Mouse (Mus musculus) liver, embryonic 14.5 days (tissue): ENCODE measurements around the gene Sdhb. TPM values are rescaled to one million over a fixed set of nuclear protein-coding genes. Genes with fewer than 3 reads are reported as not detected.

Experiments used
- ATAC-seq: fragments of 200-750 bp; cut with Nextera tagmentation; 2 replicates; pipeline ENCODE4 v1.8.0; 2017; ENCODE audit warnings: moderate number of reproducible peaks, mild to moderate bottlenecking, moderate library complexity; ENCODE audit not compliant: insufficient read depth
- DNase-seq, 3 experiments: peaks; one replicate each; pipeline ENCODE4 v3.0.0-alpha.2; 2012 to 2013; ENCODE audit warnings: low read depth in 3 of 3, low spot score in 3 of 3
- H3K27ac ChIP-seq: fragments of 300-500 bp; sonication (generic); 2 replicates; pipeline ENCODE4 v1.5.1; 2014; ENCODE audit warnings: moderate library complexity, mild to moderate bottlenecking, control low read depth, inconsistent platforms
- H3K27me3 ChIP-seq: fragments of 300-500 bp; sonication (generic); 2 replicates; pipeline ENCODE4 v1.6.1; 2014; ENCODE audit warnings: mild to moderate bottlenecking, low read length, moderate library complexity; ENCODE audit not compliant: control insufficient read depth, insufficient read depth
- H3K36me3 ChIP-seq: fragments of 300-500 bp; sonication (generic); replicated peaks from 2 replicates; pipeline ENCODE4 v1.6.1; 2014; ENCODE audit warnings: low read depth; ENCODE audit not compliant: control insufficient read depth, insufficient read depth
- H3K4me1 ChIP-seq, 2 experiments: fragments of 200-500 bp in 1 of 2; fragments of 300-500 bp in 1 of 2; sonication (generic) in 1 of 2; replicated peaks; 2 replicates each; pipeline ENCODE4 v1.6.1; 2012 to 2014; ENCODE audit warnings: antibody characterized with exemption in 1 of 2, inconsistent platforms in 1 of 2, low read length in 1 of 2; ENCODE audit not compliant: control insufficient read depth in 2 of 2, insufficient read depth in 2 of 2
- H3K4me2 ChIP-seq: fragments of 300-500 bp; sonication (generic); 2 replicates; pipeline ENCODE4 v1.6.1; 2014; ENCODE audit warnings: low read depth, mild to moderate bottlenecking, control low read depth, moderate library complexity
- H3K4me3 ChIP-seq, 2 experiments: fragments of 200-500 bp in 1 of 2; fragments of 300-500 bp in 1 of 2; sonication (generic) in 1 of 2; 2 replicates each; pipeline ENCODE4 v1.5.1; 2012 to 2014; ENCODE audit warnings: low read depth in 2 of 2, low read length in 2 of 2, mild to moderate bottlenecking in 2 of 2, control low read depth in 1 of 2, inconsistent platforms in 1 of 2, moderate library complexity in 1 of 2; ENCODE audit not compliant: insufficient read depth in 1 of 2
- H3K9ac ChIP-seq: fragments of 300-500 bp; sonication (generic); replicated peaks from 2 replicates; pipeline ENCODE4 v1.6.1; 2014; ENCODE audit warnings: mild to moderate bottlenecking, control low read depth, moderate library complexity
- H3K9me3 ChIP-seq: fragments of 300-500 bp; sonication (generic); 2 replicates; pipeline ENCODE4 v1.6.1; 2016; ENCODE audit warnings: low read length, mixed read lengths; ENCODE audit not compliant: control insufficient read depth
- CTCF ChIP-seq: IDR thresholded peaks from 2 replicates; pipeline ENCODE4 v1.5.1; 2016; ENCODE audit warnings: antibody characterized with exemption, low read depth, control low read depth
- EP300 ChIP-seq: IDR thresholded peaks from 2 replicates; pipeline ENCODE4 v1.6.1; 2016; ENCODE audit warnings: antibody characterized with exemption, low read depth
- WGBS: fragments of 180-500 bp; shearing (Covaris S2); extraction: QIAGEN DNeasy Blood & Tissue Kit; methylation state at CpG from one replicate; pipeline ENCODE4 v1.1.7; 2014; ENCODE audit not compliant: insufficient replicate concordance; 5-methylcytosine and 5-hydroxymethylcytosine counted together
- polyA plus RNA-seq, 2 experiments: library from polyadenylated mRNA; depleted of rRNA in 1 of 2; stranded (reverse) in 1 of 2; unstranded in 1 of 2; fragments of >200 nt; fragmentation: Nextera tagmentation in 1 of 2; extraction: Ambion mirVana in 1 of 2; gene quantifications; 2 replicates each; pipeline versions ENCODE4 v1.2.1 to v1.2.3; 2012 to 2014

Sdhb gene
- polyA plus RNA-seq, 2 experiments = 86.1 to 201 TPM

GRCm38 (mm10) chr4:140925648-140926047 lies 35.4 kb upstream of the Sdhb start:
- TF ChIP-seq CTCF (no peak), EP300 (no peak)
- no peak for DNase-seq

GRCm38 (mm10) chr4:140928349-140928748 lies 32.7 kb upstream of the Sdhb start:
- 70% methylated on average over 9 of the region's 9 CpGs for WGBS
- no peak overlapping the region for H3K4me2 ChIP-seq
- H3K4me1 ChIP-seq = no peaks in the 10 kb centered on the region
- no peak overlapping the region for H3K9ac ChIP-seq
- ATAC-seq (no peak), DNase-seq (no peak)
- H3K4me3 ChIP-seq = no peak overlapping the region
- H3K36me3 ChIP-seq = no peaks in the 10 kb centered on the region
- no peaks in the 10 kb centered on the region for H3K27me3 ChIP-seq
- no peak overlapping the region for H3K27ac ChIP-seq
- H3K9me3 ChIP-seq = no peaks in the 10 kb centered on the region
- TF ChIP-seq CTCF = no peak
- TF ChIP-seq EP300 = no peak

More at GRCm38 (mm10) chr4:140925648-140926047, 35.4 kb upstream of the Sdhb start:
- no peaks in the 10 kb centered on the region for H3K27me3 ChIP-seq
- H3K4me2 ChIP-seq = no peak overlapping the region
- H3K36me3 ChIP-seq = no peaks in the 10 kb centered on the region
- H3K4me3 ChIP-seq = no peak overlapping the region
- no peaks in the 10 kb centered on the region for H3K9me3 ChIP-seq
- H3K4me1 ChIP-seq = no peaks in the 10 kb centered on the region
- no peak for ATAC-seq
- H3K27ac ChIP-seq = no peak overlapping the region
- WGBS = 34% methylated on average over 8 of the region's 8 CpGs
- no peak overlapping the region for H3K9ac ChIP-seq

- H3K36me3 ChIP-seq = no peaks in the 10 kb centered on the region
- H3K4me1 ChIP-seq = no peaks in the 10 kb centered on the region
- H3K4me2 ChIP-seq = no peak overlapping the region
- no peak overlapping the region for H3K9ac ChIP-seq
- DNase-seq (no peak), ATAC-seq (no peak)
- H3K9me3 ChIP-seq = no peaks in the 10 kb centered on the region
- H3K27me3 ChIP-seq = no peaks in the 10 kb centered on the region
- no peak overlapping the region for H3K27ac ChIP-seq
- TF ChIP-seq CTCF = no peak
- no peak for TF ChIP-seq EP300
- H3K4me3 ChIP-seq = no peak overlapping the region
- 67% methylated on average over 8 of the region's 8 CpGs for WGBS
Observed at GRCm38 (mm10) chr4:140929745-140930144, 31.3 kb upstream of the Sdhb start.

GRCm38 (mm10) chr4:140930900-140931470 lies 30.0 kb upstream of the Sdhb start:
- ATAC-seq (no peak), DNase-seq (no peak)
- no peak for TF ChIP-seq EP300
- no peak for TF ChIP-seq CTCF
- Histone ChIP-seq H3K27ac (no peak overlapping the region), H3K27me3 (no peaks in the 10 kb centered on the region), H3K9me3 (no peaks in the 10 kb centered on the region), H3K9ac (no peak overlapping the region), H3K4me1 (no peaks in the 10 kb centered on the region), H3K36me3 (no peaks in the 10 kb centered on the region), H3K4me2 (no peak overlapping the region), H3K4me3 (no peak overlapping the region)
- 27% methylated on average over 10 of the region's 10 CpGs for WGBS

GRCm38 (mm10) chr4:140935643-140936042 lies 25.4 kb upstream of the Sdhb start:
- 69% methylated on average over 9 of the region's 9 CpGs for WGBS
- no peak overlapping the region for H3K4me2 ChIP-seq

More at GRCm38 (mm10) chr4:140935643-140936042, 25.4 kb upstream of the Sdhb start:
- no peak overlapping the region for H3K9ac ChIP-seq
- no peaks in the 10 kb centered on the region for H3K27me3 ChIP-seq
- no peak overlapping the region for H3K4me3 ChIP-seq
- ATAC-seq (no peak), DNase-seq (no peak)
- no peaks in the 10 kb centered on the region for H3K36me3 ChIP-seq
- H3K4me1 ChIP-seq = no peaks in the 10 kb centered on the region
- H3K9me3 ChIP-seq = no peaks in the 10 kb centered on the region; the same call in 1 of the 2 replicates
- no peak overlapping the region for H3K27ac ChIP-seq
- TF ChIP-seq CTCF (no peak), EP300 (no peak)
